Mouse (Mus musculus) cerebellum, adult 2 months (tissue): ENCODE measurements at regions not wholly inside any gene's neighbourhood (a gene's known extent, or its start where the extent isn't known, plus 50 kb on each side); places are given as distances from the start of the nearest gene placed in this dataset.
A peak's percentile ranks its signal among the peaks of the same experiment; 100 is the strongest.

ENCODE experiments used
- DNase-seq, 2 experiments: peaks; one replicate each; pipeline ENCODE4 v3.0.0; 2021
- H3K27ac ChIP-seq: fragments of 200-500 bp; 2 replicates; pipeline ENCODE4 v1.5.1; 2012; ENCODE audit warnings: low read length, control low read depth, inconsistent platforms; ENCODE audit not compliant: insufficient read depth
- H3K27me3 ChIP-seq: fragments of 200-500 bp; 2 replicates; pipeline ENCODE4 v1.6.1; 2012; ENCODE audit warnings: inconsistent platforms, mild to moderate bottlenecking, low read length, moderate library complexity; ENCODE audit not compliant: control insufficient read depth, insufficient read depth
- H3K4me1 ChIP-seq: fragments of 200-500 bp; 2 replicates; pipeline ENCODE4 v1.6.1; 2011; ENCODE audit warnings: low read length; ENCODE audit not compliant: control insufficient read depth, insufficient read depth
- H3K4me3 ChIP-seq: fragments of 200-500 bp; replicated peaks from 2 replicates; pipeline ENCODE3; 2011; ENCODE audit warnings: mild to moderate bottlenecking, low read depth, low read length, control low read depth; ENCODE audit not compliant: insufficient read depth
- CTCF ChIP-seq: fragments of 200-500 bp; IDR thresholded peaks from 2 replicates; pipeline ENCODE4 v1.5.1; 2011; ENCODE audit warnings: low read depth, mild to moderate bottlenecking, control low read depth, low read length, moderate library complexity, borderline replicate concordance; ENCODE audit not compliant: insufficient read depth
- POLR2A ChIP-seq: fragments of 200-500 bp; IDR thresholded peaks from 2 replicates; pipeline ENCODE4 v1.6.1; 2011; ENCODE audit warnings: low read length, control low read depth, borderline replicate concordance; ENCODE audit not compliant: insufficient read depth
- WGBS: fragments of 180-500 bp; shearing (Covaris S2); methylation state at CpG from one replicate; pipeline ENCODE4 v1.1.7; 2018; 5-methylcytosine and 5-hydroxymethylcytosine counted together

DNA sequence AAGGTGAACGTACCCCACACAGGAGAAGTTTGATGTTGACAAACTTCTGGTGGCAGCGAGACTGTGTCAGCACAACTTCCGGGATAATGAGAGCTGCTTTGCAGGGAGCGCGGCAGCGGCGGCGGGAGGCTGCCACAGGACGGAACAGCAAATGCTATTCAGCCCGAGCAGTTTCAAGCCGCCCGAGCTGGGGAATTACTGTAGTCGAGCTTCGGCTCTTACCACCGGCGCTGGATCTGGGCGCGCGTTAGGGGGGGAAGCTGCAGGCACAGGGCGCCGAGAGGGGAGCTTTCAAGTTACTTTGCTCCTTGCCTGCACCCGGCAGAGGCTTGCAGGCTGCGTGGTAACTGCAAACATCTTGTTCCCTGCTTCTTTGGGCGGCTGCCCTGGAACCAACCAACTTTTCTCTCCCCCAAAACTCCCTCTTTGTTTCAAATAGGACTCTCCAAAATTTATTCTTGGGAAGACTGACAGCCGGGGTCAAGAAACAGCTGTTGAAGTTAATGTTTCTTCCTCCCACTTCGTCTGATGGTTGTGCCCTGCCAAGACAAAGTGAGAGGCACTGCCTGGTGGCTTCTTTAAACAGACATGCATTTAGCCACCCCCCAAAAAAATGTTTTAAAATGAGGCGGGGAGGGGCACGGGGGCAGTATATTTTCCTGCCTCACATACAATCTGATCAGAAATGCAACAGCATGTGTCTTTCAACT lies 89.0 kb upstream of the Ssbp2 start:
- 2% methylated on average over 28 of the region's 28 CpGs for WGBS
- peak; percentile 80 to 81 for DNase-seq

GRCm38 (mm10) chr13:91371596-91371987 lies 88.5 kb upstream of the Ssbp2 start:
- Histone ChIP-seq H3K4me3 (no peak overlapping the region), H3K27me3 (no peaks in the 10 kb centered on the region), H3K4me1 (peaks cover 5% of the 10 kb centered on the region), H3K27ac (peak overlapping the region; percentile 20; the same call in 1 of the 2 replicates)
- TF ChIP-seq CTCF: no peak
- no peak for TF ChIP-seq POLR2A
- DNase-seq: peak in 1 of 2 experiments; percentile 12
- WGBS: 45% methylated on average over 2 of the region's 2 CpGs

More for the DNA sequence above, 89.0 kb upstream of the Ssbp2 start:
- Histone ChIP-seq H3K27me3 (no peaks in the 10 kb centered on the region), H3K27ac (peak overlapping the region; percentile 69; the same call in 1 of the 2 replicates), H3K4me1 (peaks cover 5% of the 10 kb centered on the region), H3K4me3 (peak overlapping the region; percentile 45)
- TF ChIP-seq POLR2A (no peak), CTCF (no peak)

DNA sequence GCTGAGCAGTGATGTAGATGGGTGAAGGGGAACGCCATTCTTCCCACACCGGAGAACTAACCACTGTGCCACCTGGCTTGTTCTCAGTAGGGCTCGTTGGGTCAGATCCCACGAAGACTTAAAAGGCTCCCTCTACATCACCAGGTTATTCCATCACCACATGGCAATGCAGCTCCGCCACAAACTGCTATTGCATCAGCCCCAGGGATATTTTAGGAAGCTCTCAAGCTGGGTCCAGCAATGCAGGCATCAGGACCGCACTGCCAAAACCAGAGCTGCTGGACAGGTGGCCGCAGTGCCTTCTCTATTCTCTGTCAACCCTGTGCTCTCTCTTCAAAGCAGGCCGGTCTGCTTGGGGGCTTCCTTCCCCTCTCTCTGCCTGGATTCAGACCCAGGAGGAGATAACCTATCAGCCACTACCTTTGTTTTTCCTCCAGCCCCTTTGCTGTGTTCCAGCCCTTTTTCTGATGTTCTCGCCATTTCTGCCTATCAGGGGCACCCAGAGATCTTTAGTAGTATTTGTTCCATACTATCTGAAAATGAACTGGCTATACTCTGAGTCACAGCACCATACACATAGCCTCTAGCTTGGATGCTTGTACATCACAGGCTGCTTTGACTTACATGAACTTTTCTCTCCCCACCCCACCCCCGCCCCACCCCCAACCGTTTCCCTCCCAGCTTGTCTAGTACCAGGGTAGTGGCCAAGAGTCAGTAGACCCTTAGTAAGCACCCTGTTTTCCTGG lies 87.8 kb upstream of the Ssbp2 start:
- H3K27ac ChIP-seq: peak overlapping the region; percentile 20; the same call in 1 of the 2 replicates
- no peak for TF ChIP-seq CTCF
- TF ChIP-seq POLR2A: no peak
- WGBS: 19% methylated on average over 11 of the region's 11 CpGs
- DNase-seq: peak; percentile 62 to 78
- H3K4me1 ChIP-seq: peaks cover 5% of the 10 kb centered on the region
- H3K4me3 ChIP-seq: no peak overlapping the region
- H3K27me3 ChIP-seq: no peaks in the 10 kb centered on the region

DNA sequence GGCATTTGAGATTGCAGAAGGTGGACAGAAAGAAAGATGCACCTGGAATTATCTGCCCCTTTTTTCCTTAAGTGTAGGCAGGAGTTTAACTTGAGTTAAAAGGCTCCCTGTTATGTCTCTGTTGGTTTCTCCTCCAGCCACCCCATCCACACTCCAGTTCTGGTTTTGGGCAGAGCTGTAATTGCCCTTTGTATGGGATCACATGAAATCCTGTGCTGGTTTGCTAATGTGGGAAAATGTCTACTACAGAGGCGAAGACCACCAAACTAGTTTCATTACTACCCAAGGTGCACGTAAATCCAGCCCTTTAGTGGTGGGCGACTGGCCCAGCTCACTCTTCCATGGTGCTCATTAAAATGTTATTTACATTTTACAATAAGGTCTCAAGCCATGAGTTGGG lies 85.9 kb upstream of the Ssbp2 start:
- Histone ChIP-seq H3K4me3 (no peak overlapping the region), H3K27me3 (no peaks in the 10 kb centered on the region), H3K27ac (no peak overlapping the region), H3K4me1 (peaks cover 5% of the 10 kb centered on the region)
- 72% methylated on average over 3 of the region's 3 CpGs for WGBS
- TF ChIP-seq CTCF: no peak
- no peak for TF ChIP-seq POLR2A
- DNase-seq: no peak

GRCm38 (mm10) chr13:91376556-91376955 lies 83.5 kb upstream of the Ssbp2 start:
- H3K4me3 ChIP-seq: no peak overlapping the region
- H3K4me1 ChIP-seq: peaks cover 5% of the 10 kb centered on the region
- no peak for TF ChIP-seq POLR2A
- no peak for TF ChIP-seq CTCF
- DNase-seq: no peak
- no peak overlapping the region for H3K27ac ChIP-seq
- no peaks in the 10 kb centered on the region for H3K27me3 ChIP-seq
- 90% methylated on average over 3 of the region's 3 CpGs for WGBS

- Histone ChIP-seq H3K27me3 (no peaks in the 10 kb centered on the region), H3K4me3 (no peak overlapping the region), H3K4me1 (no peaks in the 10 kb centered on the region), H3K27ac (no peak overlapping the region)
- DNase-seq: no peak
- WGBS: 93% methylated on average over 7 of the region's 7 CpGs
- TF ChIP-seq CTCF (no peak), POLR2A (no peak)
Measured at GRCm38 (mm10) chr13:91377428-91377827, 82.7 kb upstream of the Ssbp2 start.

- 28% methylated on average over 9 of the region's 9 CpGs for WGBS
- no peak for TF ChIP-seq POLR2A
- TF ChIP-seq CTCF: no peak
- Histone ChIP-seq H3K4me1 (no peaks in the 10 kb centered on the region), H3K4me3 (no peak overlapping the region), H3K27ac (no peak overlapping the region), H3K27me3 (no peaks in the 10 kb centered on the region)
- no peak for DNase-seq
Measured at GRCm38 (mm10) chr13:91377972-91378371, 82.1 kb upstream of the Ssbp2 start.

DNA sequence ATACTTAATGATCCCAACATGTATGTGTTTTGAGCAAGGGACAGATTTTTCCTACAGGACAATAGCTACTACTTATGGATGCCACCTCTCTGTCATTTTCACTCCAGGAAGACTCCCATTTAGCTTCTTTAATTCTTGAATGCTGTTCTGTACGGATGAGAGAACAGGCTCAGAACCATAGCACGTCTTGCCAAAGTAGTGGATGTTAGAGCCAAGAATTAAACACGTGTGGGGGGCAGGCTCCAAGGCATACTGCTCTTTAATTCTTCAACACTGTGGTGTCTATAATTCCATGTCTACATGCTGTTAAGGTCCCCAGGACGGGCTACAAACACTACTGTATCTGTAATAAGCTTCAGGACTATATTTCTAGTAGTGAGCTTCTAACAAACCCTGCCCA lies 74.7 kb upstream of the Ssbp2 start:
- no peaks in the 10 kb centered on the region for H3K4me1 ChIP-seq
- DNase-seq: no peak
- no peak overlapping the region for H3K27ac ChIP-seq
- WGBS: 27% methylated on average over 4 of the region's 4 CpGs
- no peak overlapping the region for H3K4me3 ChIP-seq
- TF ChIP-seq POLR2A (no peak), CTCF (no peak)
- H3K27me3 ChIP-seq: no peaks in the 10 kb centered on the region
